Mouse (Mus musculus): ENCODE measurements at regions not wholly inside any gene's neighbourhood (a gene's known extent, or its start where the extent isn't known, plus 50 kb on each side); places are given as distances from the start of the nearest gene placed in this dataset.

GRCm38 (mm10) chr12:118411767-118412430, 110.7 kb upstream of the Sp4 start:
- Histone ChIP-seq H3K27ac (ENCODE audit: control insufficient read depth, insufficient read depth, low read depth, low read length) (no peak overlapping the region), H3K36me3 (ENCODE audit: control insufficient read depth, insufficient read depth, low read length) (no peaks in the 10 kb centered on the region), H3K4me3 (ENCODE audit: control insufficient read depth, low read depth, low read length) (no peak overlapping the region), H3K4me1 (ENCODE audit: control insufficient read depth, insufficient read depth, low read length) (no peaks in the 10 kb centered on the region), H3K27me3 (ENCODE audit: control insufficient read depth, insufficient read depth, low read length) (no peaks in the 10 kb centered on the region)
- no peak for TF ChIP-seq POLR2A (IDR thresholded peaks at IDR 0.05; ENCODE audit: control insufficient read depth, low read depth, low read length)
- TF ChIP-seq CTCF (IDR thresholded peaks at IDR 0.05; ENCODE audit: control insufficient read depth, insufficient read depth, insufficient replicate concordance, low read depth, low read length): no peak

- no peaks in the 10 kb centered on the region for H3K27me3 ChIP-seq (ENCODE audit: control insufficient read depth, insufficient read depth, low read length)
- no peak overlapping the region for H3K4me3 ChIP-seq (ENCODE audit: control insufficient read depth, low read depth, low read length)
- H3K4me1 ChIP-seq (ENCODE audit: control insufficient read depth, insufficient read depth, low read length): no peaks in the 10 kb centered on the region
- TF ChIP-seq CTCF (IDR thresholded peaks at IDR 0.05; ENCODE audit: control insufficient read depth, insufficient read depth, insufficient replicate concordance, low read depth, low read length): no peak
- TF ChIP-seq POLR2A (IDR thresholded peaks at IDR 0.05; ENCODE audit: control insufficient read depth, low read depth, low read length): no peak
- no peaks in the 10 kb centered on the region for H3K36me3 ChIP-seq (ENCODE audit: control insufficient read depth, insufficient read depth, low read length)
- no peak overlapping the region for H3K27ac ChIP-seq (ENCODE audit: control insufficient read depth, insufficient read depth, low read depth, low read length)
Observed at GRCm38 (mm10) chr12:118410917-118411316, 109.7 kb upstream of the Sp4 start.

- Histone ChIP-seq H3K4me3 (ENCODE audit: control insufficient read depth, low read depth, low read length) (no peak overlapping the region), H3K27ac (ENCODE audit: control insufficient read depth, insufficient read depth, low read depth, low read length) (no peak overlapping the region), H3K27me3 (ENCODE audit: control insufficient read depth, insufficient read depth, low read length) (no peaks in the 10 kb centered on the region), H3K4me1 (ENCODE audit: control insufficient read depth, insufficient read depth, low read length) (no peaks in the 10 kb centered on the region), H3K36me3 (ENCODE audit: control insufficient read depth, insufficient read depth, low read length) (no peaks in the 10 kb centered on the region)
- TF ChIP-seq POLR2A (IDR thresholded peaks at IDR 0.05; ENCODE audit: control insufficient read depth, low read depth, low read length): no peak
- TF ChIP-seq CTCF (IDR thresholded peaks at IDR 0.05; ENCODE audit: control insufficient read depth, insufficient read depth, insufficient replicate concordance, low read depth, low read length): no peak
Observed at GRCm38 (mm10) chr12:118405135-118405534, 103.9 kb upstream of the Sp4 start.

DNA sequence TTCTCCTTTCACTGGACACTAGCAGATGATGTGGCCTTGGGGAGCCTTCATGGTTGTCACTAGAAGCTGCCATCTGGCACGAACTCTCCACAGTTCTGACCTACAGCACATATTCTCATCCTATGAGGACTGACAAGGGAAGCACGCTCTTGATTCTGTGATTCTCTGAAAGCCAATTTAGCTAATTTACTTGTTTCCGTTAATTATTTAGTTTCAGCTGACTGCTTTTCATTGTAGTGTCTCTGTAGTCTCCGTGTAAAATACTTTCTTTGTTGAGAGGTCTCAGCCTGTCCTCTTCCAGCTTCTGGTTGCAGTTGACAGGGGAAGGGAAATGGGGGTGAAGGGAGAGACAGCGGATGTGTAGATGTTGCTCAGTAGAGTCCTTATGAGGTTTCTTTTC, 102.9 kb upstream of the Sp4 start:
- H3K27ac ChIP-seq (ENCODE audit: control insufficient read depth, insufficient read depth, low read depth, low read length): no peak overlapping the region
- H3K4me1 ChIP-seq (ENCODE audit: control insufficient read depth, insufficient read depth, low read length): no peaks in the 10 kb centered on the region
- H3K27me3 ChIP-seq (ENCODE audit: control insufficient read depth, insufficient read depth, low read length): no peaks in the 10 kb centered on the region
- no peak overlapping the region for H3K4me3 ChIP-seq (ENCODE audit: control insufficient read depth, low read depth, low read length)
- no peaks in the 10 kb centered on the region for H3K36me3 ChIP-seq (ENCODE audit: control insufficient read depth, insufficient read depth, low read length)
- TF ChIP-seq POLR2A (IDR thresholded peaks at IDR 0.05; ENCODE audit: control insufficient read depth, low read depth, low read length): no peak
- TF ChIP-seq CTCF (IDR thresholded peaks at IDR 0.05; ENCODE audit: control insufficient read depth, insufficient read depth, insufficient replicate concordance, low read depth, low read length): no peak

- H3K4me3 ChIP-seq (ENCODE audit: control insufficient read depth, low read depth, low read length): no peak overlapping the region
- H3K27ac ChIP-seq (ENCODE audit: control insufficient read depth, insufficient read depth, low read depth, low read length): no peak overlapping the region
- H3K36me3 ChIP-seq (ENCODE audit: control insufficient read depth, insufficient read depth, low read length): no peaks in the 10 kb centered on the region
- no peaks in the 10 kb centered on the region for H3K4me1 ChIP-seq (ENCODE audit: control insufficient read depth, insufficient read depth, low read length)
- H3K27me3 ChIP-seq (ENCODE audit: control insufficient read depth, insufficient read depth, low read length): no peaks in the 10 kb centered on the region
- no peak for TF ChIP-seq POLR2A (IDR thresholded peaks at IDR 0.05; ENCODE audit: control insufficient read depth, low read depth, low read length)
- TF ChIP-seq CTCF (IDR thresholded peaks at IDR 0.05; ENCODE audit: control insufficient read depth, insufficient read depth, insufficient replicate concordance, low read depth, low read length): no peak
Observed at GRCm38 (mm10) chr12:118403519-118404087, 102.4 kb upstream of the Sp4 start.

- Histone ChIP-seq H3K36me3 (ENCODE audit: control insufficient read depth, insufficient read depth, low read length) (no peaks in the 10 kb centered on the region), H3K4me3 (ENCODE audit: control insufficient read depth, low read depth, low read length) (no peak overlapping the region), H3K4me1 (ENCODE audit: control insufficient read depth, insufficient read depth, low read length) (no peaks in the 10 kb centered on the region), H3K27me3 (ENCODE audit: control insufficient read depth, insufficient read depth, low read length) (no peaks in the 10 kb centered on the region), H3K27ac (ENCODE audit: control insufficient read depth, insufficient read depth, low read depth, low read length) (no peak overlapping the region)
- TF ChIP-seq POLR2A (IDR thresholded peaks at IDR 0.05; ENCODE audit: control insufficient read depth, low read depth, low read length) (no peak), CTCF (IDR thresholded peaks at IDR 0.05; ENCODE audit: control insufficient read depth, insufficient read depth, insufficient replicate concordance, low read depth, low read length) (no peak)
Observed at GRCm38 (mm10) chr12:118401377-118401776, 100.1 kb upstream of the Sp4 start.

DNA sequence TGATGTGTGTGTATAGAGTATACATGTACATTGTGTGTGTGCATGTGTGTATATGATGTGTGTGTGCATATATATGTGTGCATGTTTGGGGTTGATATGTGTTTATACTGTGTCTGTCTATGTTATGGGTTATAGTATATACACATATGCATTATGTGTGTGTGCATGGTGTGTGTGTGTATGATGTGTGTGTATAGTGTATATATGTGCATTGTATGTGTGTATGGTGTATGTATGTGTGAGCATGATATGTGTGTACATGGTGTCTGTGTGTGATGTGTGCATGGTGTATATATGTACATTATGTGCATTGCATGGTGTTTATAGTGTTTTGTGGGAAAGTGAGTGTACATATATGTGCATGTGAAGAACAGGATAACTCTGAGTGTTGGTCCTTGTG, 90.4 kb upstream of the Sp4 start:
- Histone ChIP-seq H3K4me3 (ENCODE audit: control insufficient read depth, low read depth, low read length) (no peak overlapping the region), H3K27me3 (ENCODE audit: control insufficient read depth, insufficient read depth, low read length) (no peaks in the 10 kb centered on the region), H3K27ac (ENCODE audit: control insufficient read depth, insufficient read depth, low read depth, low read length) (no peak overlapping the region), H3K4me1 (ENCODE audit: control insufficient read depth, insufficient read depth, low read length) (no peaks in the 10 kb centered on the region), H3K36me3 (ENCODE audit: control insufficient read depth, insufficient read depth, low read length) (no peaks in the 10 kb centered on the region)
- TF ChIP-seq CTCF (IDR thresholded peaks at IDR 0.05; ENCODE audit: control insufficient read depth, insufficient read depth, insufficient replicate concordance, low read depth, low read length): no peak
- TF ChIP-seq POLR2A (IDR thresholded peaks at IDR 0.05; ENCODE audit: control insufficient read depth, low read depth, low read length): no peak

Data from testis, adult 2 months (tissue).